Mouse (Mus musculus) spleen, adult 2 months (tissue): Measurements from ENCODE around the gene Slc9a9.

Source experiments
- CTCF ChIP-seq: fragments of 200-500 bp; IDR thresholded peaks from 2 replicates; pipeline ENCODE4 v1.5.1; 2011; ENCODE audit warnings: mild to moderate bottlenecking, inconsistent platforms; ENCODE audit not compliant: insufficient read depth, insufficient read length, insufficient replicate concordance; ENCODE audit errors: extremely low read depth
- POLR2A ChIP-seq: fragments of 200-500 bp; IDR thresholded peaks from 2 replicates; pipeline ENCODE4 v1.6.1; 2011; ENCODE audit warnings: low read depth, low read length, inconsistent platforms

- no peak for TF ChIP-seq CTCF
- TF ChIP-seq POLR2A = no peak
These were observed 408.2 kb downstream of the Slc9a9 start for GRCm38 (mm10) chr9:95077938-95078337.
